ENCODE assay signal across 8 mouse cellular contexts in the genomic region with DNA sequence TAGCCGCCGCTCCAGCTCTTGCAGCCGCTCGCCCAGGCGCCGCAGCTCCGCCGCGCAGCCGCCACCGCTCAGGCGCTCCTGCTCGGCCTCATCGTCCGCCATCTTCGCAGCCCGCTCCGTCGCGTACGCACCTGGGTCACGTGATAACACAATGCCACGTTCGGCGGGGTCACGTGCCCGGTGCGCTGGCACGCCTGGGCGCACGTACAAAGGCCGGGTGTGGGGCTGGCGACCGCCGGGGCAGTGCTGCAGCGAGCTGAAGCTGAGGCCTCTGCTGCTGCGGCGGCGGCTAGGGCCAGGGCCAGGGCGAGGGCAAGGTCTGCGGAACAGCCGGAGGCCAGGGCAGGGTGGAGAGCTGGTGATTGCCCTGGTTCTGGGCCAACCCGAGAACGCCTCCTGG. TPM values are rescaled to one million over a fixed set of nuclear protein-coding genes. Genes with fewer than 3 reads are reported as not detected.
DNase-seq lines count a peak whose midpoint lies in the region; ATAC-seq lines count a peak whose summit lies in the region.

Gene Zfp292 (minus strand): TSS at position 143 of the 400 bp plus-strand sequence.

- H3K27ac ChIP-seq in hindbrain, embryonic 13.5 days: peak within 1 kb of the TSS; percentile 100

- no peaks in the 10 kb centered on the region for H3K27me3 ChIP-seq in hindbrain, embryonic 13.5 days

- DNase-seq in T-cell, adult 2 months (ENCODE audit: low spot score): peak; percentile 93
- DNase-seq in cerebellum, postnatal 25 days: peak; percentile 96 to 97
- DNase-seq in frontal cortex, postnatal 14 days (ENCODE audit: low spot score in 2 of 2): peak; percentile 90 to 94
- peak; percentile 91 to 93 for DNase-seq in layer of hippocampus, postnatal 36 days
- DNase-seq in lung, postnatal 25 days (ENCODE audit: low spot score): peak; percentile 95
- DNase-seq in retina, adult 2 months (ENCODE audit: low read depth, low spot score): peak; percentile 84
- DNase-seq in thymus, postnatal 25 days: peak; percentile 92

- H3K4me2 ChIP-seq in hindbrain, embryonic 13.5 days: peak within 1 kb of the TSS; percentile 71

- peaks cover 39% of the 10 kb centered on the region for H3K4me1 ChIP-seq in hindbrain, embryonic 13.5 days (replicated peaks)

- peaks cover 7% of the 10 kb centered on the region for H3K36me3 ChIP-seq in hindbrain, embryonic 13.5 days

- H3K4me3 ChIP-seq in hindbrain, embryonic 13.5 days: peak within 1 kb of the TSS; percentile 96

- no peaks in the 10 kb centered on the region for H3K9me3 ChIP-seq in hindbrain, embryonic 13.5 days

- ATAC-seq in hindbrain, embryonic 13.5 days (ENCODE audit: low FRiP score): peak; percentile 95

- peak within 1 kb of the TSS; percentile 100 for H3K9ac ChIP-seq in hindbrain, embryonic 13.5 days

- WGBS in hindbrain, embryonic 13.5 days: under 1% methylated on average over 42 of the region's 44 CpGs

RNA-seq across cellular contexts. Expression of gene Zfp292, which starts in this region (rescaled TPM):
- polyA plus RNA-seq in hindbrain, embryonic 13.5 days (2015; fragmentation: Nextera tagmentation; extraction: Ambion mirVana): 32.6 and 32.7 TPM in 2 replicates
- 10 to 100 TPM; 25.9 to 28.1 TPM for total RNA-seq in layer of hippocampus, postnatal 36 days (2021)

Comparison
In these comparisons a context has a peak if more than half of its experiments do, and no peak if none do; other contexts are left out.
1. Peak in every context shown above with its lines: DNase-seq, ATAC-seq, H3K4me3 ChIP-seq and H3K27ac ChIP-seq.